Mouse (Mus musculus) spleen, adult 2 months (tissue): ENCODE data around the gene Galnt12.

Experiments
- CTCF ChIP-seq: fragments of 200-500 bp; IDR thresholded peaks from 2 replicates; pipeline ENCODE4 v1.5.1; 2011; ENCODE audit warnings: mild to moderate bottlenecking, inconsistent platforms; ENCODE audit not compliant: insufficient read depth, insufficient read length, insufficient replicate concordance; ENCODE audit errors: extremely low read depth
- POLR2A ChIP-seq: fragments of 200-500 bp; IDR thresholded peaks from 2 replicates; pipeline ENCODE4 v1.6.1; 2011; ENCODE audit warnings: low read depth, low read length, inconsistent platforms

- TF ChIP-seq POLR2A, result no peak
- no peak for TF ChIP-seq CTCF
Measured at GRCm38 (mm10) chr4:47043866-47044265, 47.8 kb upstream of the Galnt12 start.
